Mouse (Mus musculus): ENCODE measurements around the gene Btbd17.

The Btbd17 gene

DNA sequence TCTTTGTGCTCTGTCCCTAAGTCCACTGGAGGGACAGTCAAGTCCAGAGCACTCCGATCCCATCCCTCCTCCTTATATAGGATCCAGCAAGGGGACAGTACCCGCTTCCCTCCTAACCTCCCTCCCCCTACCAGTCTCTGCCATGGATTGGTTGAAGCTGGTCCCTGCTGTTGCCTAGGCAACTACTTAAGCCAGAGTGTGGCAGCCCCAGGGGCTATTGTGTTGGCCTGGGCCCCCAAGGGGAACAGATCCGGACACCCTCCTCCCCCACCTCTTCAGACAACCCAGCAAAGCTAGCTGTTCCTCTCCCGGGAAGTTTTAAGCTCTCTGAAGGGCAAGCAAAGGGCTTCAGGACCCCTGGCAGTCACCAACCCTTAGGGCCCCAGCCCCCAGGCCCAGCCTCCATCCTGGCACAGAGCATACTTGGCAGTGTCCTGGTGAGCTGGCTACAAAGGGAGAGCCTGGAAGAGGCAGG is at the start of gene Btbd17:
Gene Btbd17, minus strand, starts transcription at position 98 of the 475 bp plus-strand sequence.
- in situ Hi-C loops (cut with MseI, MboI) = no loop called here

DNA sequence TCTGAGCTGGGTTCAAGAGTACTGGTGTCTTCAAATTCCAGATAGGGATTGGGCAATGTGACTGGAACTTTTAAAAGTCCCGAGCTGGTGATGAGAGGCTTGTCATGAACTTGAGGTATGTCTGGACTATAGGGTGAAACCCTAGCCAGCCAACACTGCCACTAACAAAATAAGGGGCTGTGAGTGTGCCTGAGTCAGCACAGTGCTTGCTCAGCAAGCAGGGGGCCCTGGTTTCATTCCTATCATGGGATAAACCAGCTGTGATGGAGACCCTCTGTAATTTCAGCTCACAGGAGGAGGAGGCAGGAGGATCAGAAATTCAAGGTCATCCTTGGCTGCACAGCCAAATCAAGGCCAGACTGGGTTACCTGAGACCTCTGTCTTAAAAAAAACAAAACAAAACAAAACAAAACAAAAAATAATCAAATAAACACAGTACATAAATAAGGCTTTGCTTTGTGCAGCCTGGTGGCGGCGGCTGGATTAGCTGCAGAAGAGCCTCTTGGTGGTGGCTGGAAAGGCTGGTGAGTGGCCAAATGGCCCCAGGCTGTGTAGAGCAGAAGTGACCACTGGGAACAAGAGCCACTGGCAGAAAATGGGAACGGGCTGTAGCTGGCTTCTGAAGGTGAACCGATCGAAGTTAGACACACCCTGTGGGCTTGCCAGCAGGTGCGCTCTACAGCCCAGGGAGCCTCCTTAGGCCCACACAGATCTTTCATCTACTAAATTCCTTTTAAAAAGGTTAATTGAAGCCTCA is 48.9 kb upstream of the Btbd17 start:
- in situ Hi-C loops (cut with MseI, MboI) = no loop called here

DNA sequence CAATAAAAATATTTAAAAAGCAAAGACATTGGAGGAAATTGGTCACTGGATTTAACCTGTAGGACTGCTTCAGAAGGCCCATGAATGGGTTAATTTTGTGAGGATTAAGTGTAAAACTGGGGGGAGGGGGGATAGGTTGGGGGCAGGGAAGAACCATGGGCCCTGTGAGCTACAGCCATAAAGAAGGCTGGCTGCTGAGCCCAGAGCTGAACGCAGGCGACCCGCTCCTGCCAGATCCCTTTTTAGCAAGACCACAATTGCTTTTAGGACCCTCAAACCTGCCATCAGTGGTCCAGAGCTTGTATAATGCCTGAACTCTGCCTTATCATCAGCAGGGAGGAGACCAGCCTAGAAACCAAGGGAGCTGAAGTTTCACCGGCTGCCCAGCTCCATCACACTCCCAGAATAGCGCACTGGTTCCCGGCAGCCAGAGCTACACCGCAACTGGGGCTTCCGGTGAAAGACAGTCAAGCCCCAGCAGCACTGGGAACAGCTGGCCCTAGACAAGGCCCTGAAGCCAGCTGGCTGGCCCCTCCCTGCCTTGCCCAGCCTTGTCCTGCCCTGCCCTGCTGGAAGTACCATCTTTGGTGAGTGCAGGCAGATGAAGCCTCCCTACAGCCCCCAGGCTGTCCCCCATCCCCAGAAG is 48.2 kb upstream of the Btbd17 start:
- in situ Hi-C loops (cut with MseI, MboI) = no loop called here

DNA sequence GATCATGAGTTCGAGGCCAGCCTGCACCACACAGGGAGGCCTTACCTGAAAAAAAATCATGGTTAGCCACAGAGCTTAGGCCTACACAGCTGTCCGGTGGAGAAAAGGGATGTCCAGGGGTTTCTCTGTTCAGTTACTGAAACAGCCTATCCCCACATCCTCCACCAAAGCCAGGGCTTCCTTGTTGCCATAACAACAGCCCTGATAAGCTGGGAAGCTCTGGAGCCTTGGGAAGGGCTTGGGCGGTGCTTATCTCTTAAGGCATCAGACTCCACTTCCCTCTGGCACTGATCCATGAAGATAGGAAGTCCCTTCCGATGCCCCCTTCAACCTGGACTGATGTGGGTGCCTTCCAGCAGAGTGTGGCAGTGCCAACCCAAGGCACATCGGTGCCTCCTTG is 37.4 kb upstream of the Btbd17 start:
- in situ Hi-C loops (cut with MseI, MboI) = no loop called here

DNA sequence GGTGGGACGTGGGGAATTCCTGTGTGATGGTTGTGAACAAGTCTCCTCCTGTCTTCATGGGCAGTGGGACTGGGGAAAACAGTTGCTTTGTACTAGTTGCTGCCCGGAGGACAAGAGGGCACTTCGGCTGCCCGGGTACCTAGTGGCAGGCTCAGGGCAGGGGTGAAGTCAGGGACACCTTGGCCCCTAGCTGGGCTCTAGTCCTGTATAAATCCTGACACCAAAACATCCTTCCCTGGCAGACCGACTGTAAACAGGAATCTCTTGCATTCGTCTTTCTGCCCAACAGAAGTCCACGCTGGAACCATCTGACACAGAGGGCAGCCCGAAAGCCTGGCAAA is 34.7 kb upstream of the Btbd17 start:
- in situ Hi-C loops (cut with MseI, MboI) = no loop called here

DNA sequence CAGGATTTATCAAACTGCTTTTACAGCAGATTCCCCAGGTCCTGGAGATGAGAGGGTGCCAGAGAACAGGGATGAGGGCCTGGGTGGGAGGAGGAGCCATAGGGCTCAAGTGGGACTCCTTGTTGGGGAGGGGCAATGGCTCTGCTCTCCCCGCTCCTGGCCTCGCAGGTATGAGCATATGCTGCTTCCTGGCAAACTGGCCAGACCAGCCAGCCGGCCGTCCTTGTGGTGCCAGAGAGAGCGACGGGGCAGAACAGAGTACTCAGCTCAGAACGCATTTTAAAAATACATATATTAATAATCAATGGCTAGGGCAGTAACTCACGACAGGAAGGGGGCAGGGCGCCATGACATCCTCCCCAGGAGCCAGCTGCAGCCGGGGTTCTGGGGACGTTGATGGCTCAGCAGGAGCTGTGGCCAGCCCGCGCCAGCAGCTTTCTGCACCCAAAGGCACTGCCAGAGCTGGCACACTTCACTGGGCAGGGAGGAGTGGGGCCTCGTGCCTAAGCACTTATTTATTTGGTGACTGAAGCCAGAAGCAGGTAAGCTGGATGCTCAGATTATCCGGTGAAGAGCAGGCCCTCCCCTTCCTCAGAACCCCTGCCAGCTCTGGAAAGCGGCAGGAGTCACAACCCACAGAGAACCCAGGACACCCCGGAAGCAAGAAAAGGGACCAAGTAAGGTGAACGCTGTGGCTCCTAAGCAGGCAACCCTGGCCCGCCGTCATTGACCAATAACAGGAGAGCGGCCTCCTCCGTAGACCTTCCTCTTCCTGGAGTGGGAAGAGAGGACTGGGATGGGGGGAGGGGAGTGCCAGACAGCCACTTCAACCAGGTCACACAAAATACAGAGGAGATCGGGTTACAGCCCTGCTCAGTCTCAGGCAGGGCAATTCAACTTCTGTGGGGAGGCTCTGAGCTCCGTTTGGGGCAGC is 34.0 kb upstream of the Btbd17 start:
- in situ Hi-C loops (cut with MseI, MboI) = no loop called here

DNA sequence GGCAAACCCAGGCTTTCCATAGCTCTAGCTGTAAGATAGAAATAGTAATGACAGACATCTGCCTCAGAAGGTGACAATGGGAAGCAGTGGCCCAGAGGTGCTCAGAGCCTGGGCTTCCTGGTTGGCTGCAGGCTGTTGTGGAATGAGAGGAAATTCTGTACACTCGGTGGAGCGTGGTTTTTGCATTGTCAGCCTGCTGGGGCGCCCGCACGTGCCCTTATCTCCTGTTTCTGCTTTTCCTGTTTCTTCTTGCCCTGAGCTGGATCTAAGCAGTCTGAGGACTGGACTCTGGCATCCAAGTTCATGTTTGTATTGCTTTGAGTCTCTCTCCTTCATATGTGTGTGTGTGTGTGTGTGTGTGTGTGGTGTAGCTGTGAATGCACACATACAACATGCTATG is 30.9 kb upstream of the Btbd17 start:
- in situ Hi-C loops (cut with MseI, MboI) = no loop called here

DNA sequence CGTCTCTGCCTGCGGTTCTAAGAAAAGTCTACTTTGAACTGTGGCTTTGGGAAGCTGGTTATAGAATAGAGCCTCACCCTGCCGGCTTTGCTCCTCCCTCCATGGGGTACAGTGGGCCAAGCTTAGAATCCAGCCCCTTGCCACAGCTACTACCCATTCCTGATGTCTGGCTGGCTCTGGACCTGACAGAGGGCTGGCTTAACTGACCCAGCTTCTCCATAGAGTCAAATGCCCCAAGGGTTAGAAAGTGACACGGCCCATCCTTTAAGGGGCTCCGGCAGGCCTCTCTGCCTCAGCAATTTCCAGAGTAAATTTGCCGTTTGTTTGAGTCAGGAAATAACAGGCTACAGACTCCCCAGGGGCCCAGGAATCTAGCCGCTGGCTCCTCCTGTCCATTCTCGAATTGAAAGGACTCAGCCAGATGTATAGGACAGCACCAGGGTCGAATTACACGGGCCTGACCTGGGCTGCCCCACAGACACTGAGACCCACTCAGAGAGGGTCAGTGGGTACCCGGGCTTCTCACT is 27.5 kb upstream of the Btbd17 start:
- in situ Hi-C loops (cut with MseI, MboI) = no loop called here

DNA sequence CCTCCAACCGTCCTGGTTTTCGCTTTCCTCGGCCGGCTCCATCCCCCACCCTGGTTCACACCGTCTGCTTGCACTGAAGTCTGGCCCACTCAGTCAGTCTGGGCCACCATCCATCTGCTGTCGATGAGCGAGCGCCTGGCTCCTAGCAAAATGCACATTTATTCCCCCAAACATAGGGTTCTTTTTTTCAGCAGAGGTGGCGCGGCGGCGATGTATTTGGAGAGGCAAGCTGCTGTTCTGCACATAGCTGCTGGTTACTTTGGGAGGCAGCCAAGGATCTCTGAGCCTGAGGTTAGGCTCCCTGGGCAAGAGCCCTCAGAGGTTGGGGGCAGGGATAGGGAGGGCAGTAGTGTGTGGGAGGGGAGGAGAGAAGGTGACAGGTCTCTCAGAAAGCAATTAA is 27.0 kb upstream of the Btbd17 start:
- in situ Hi-C loops (cut with MseI, MboI) = no loop called here

DNA sequence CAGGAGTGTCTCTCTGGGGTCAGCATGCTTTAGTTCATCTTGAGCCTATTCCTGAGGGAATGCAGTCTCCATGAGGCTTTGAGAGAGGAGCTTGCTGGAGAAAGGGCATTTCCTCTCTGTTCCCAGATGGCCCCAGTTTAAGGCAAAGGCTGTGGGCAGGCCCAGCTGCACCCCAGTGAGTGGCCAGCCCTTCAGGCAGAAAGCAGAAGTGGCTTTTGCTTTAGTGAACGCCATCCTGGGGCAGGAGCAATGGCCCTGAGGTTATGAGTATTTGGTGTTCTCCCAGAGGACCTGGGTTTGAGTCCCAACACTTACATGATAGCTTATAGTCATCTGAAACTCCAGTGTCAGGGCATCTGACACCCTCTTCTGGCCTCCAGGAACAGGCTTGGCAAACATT is 25.6 kb upstream of the Btbd17 start:
- in situ Hi-C loops (cut with MseI, MboI) = no loop called here

DNA sequence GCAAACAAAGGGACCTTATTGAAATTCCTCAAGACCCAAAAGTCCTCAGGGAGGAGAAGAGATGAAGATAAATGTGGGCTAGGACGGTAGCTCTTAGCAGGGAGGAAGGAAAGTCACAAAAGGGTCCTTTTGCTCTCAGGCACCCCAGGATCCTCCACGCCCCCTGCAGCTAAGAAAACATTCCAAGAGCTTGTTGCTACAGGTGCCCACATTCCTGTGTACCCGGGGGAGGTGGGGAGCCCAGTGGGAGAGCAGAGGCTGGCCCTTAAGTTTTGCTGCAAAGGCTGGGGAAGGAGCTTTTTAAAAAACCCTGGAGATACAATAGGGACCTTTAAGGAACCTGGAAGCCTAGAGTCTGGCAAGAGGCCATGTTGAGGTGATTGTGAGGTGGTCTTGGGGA is 24.7 kb upstream of the Btbd17 start:
- in situ Hi-C loops (cut with MseI, MboI) = no loop called here

DNA sequence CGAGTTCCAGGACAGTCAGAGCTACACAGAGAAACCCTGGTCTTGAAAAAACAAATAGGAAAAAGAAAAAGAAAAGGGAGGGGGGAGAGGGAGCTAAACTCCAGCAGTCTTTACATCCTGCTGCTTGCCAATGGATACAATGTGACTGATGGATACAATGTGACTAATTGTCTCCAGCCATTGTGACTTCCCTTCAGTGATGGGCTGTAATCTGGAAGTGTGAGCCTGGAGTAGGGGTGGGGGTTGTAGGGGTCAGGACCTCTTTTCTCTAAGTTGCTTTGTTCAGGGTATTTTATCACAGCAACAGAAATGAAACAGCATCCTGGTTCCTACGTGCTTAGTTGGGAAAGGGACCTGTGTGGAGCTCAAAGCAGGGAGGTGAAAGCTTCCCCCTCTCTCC is 23.4 kb upstream of the Btbd17 start:
- in situ Hi-C loops (cut with MseI, MboI) = no loop called here

DNA sequence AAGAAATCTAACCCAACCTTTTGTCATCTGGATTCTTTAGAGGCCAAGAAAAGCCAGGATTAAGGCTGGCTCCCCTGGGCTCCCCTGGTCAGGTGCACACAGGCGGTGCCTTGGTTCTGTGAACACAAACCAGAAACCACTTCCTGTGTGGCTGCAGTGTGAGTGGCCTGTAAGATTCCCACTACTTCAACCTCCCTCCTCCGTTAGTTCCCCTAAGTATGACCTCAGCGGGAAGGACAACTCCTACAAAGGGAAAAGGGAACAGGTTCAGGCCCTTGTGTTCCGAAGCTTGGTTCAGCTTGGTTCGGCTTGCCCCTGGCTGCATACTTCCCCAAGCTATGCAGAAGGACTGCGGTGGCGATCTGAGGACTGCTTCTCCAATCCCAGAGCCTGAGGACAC is 22.4 kb upstream of the Btbd17 start:
- in situ Hi-C loops (cut with MseI, MboI) = no loop called here

DNA sequence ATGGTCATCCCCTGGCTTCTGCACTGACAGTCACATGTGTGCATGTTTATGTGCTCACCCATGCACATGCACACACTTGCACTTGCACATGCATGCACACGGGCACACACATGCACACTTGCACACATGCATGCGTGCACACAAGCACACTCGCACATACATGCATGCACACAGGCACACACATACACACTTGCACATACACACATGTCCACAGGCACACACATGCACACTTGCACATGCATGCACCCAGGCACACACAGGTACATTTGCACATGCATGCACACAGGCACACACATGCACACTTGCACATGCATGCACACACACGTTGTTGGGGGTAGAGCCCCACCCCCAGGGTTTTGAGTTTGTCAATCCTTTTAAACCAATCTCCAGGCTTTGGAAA is 21.2 kb upstream of the Btbd17 start:
- in situ Hi-C loops (cut with MseI, MboI) = no loop called here

DNA sequence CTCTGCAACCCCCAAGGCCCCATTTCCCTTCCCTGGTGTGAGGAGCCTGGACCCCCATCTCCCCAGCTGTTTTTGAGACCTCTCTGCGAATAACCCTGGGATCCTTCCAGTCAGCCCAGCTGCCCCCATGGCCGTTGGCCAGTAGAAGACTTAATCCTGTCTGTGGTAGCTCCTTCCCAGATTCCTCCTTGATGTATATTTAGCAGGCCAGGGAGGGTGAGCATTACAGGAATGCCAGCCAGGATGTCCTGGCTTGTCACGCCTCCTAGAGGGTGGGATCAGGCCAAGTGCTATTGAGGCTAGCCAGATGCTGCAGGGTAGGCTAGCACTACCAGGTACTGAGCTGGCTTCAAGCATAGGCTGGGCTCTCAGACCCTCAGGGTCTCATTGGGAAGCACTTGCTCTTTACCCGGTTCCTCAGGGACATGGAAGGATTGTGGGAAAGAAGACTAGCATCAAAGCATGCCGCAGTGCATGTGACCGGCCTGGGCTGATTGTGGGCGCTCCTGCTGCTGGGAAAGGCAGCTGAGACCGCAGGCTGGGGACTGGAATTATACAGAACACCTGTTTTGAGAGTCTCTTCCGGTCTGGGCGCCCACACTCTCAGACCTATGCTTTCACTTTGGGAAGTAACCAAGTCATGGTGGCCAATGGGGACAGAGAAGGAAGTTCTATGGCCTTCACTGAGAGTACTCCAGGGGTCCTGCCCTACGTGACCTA is 19.3 kb upstream of the Btbd17 start:
- in situ Hi-C loops (cut with MseI, MboI) = loop anchor here (5.0 kb wide), 2 partner anchors 42 to 97 kb away; no protein-coding TSS in a partner anchor

DNA sequence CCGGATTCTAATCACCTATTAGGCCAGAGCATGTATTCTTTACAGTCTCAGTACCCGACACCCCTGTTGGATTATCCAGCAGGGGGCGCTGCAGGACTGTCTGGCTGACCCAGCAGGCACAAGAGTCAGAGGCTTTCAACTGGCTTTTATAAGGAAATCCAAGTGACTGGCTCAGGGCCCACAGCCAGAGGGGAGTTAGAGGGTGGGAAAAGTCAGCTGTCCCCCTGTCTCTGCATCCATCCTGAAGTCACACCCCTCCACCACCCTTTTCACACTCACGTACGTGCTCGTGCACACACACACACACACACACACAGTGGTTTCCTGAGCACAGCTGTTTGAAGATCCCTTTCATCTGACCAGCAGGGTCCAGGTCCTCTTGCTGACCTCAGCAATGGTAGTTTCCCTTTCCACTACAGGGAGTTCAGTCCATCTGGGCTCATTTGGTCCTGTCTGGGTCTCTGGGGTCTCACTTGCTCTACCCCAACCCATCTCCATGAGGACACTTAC is 17.0 kb upstream of the Btbd17 start:
- in situ Hi-C loops (cut with MseI, MboI) = loop anchor here (5.0 kb wide), 2 partner anchors 45 to 100 kb away; no protein-coding TSS in a partner anchor

DNA sequence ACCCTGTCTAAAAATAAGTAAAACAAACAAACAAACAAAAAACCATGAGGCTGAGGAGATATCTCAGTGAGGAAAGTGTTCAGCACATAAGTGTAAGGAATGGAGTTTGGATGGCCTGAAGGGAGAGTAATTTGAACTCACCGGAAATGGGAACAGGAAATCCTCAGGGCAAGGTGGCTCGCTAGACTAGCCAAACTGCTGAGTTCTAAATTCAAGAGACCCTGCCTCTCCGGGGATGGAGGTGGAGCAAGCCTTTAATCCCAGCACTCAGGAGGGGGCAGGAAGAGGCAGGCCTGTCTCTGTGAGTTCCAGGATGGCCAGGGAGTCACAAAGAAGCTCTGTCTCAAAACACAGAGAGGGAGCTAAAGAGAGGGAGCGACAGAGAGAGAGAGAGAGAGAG is 14.6 kb upstream of the Btbd17 start:
- in situ Hi-C loops (cut with MseI, MboI) = loop anchor here (5.0 kb wide), 2 partner anchors 47 to 102 kb away; no protein-coding TSS in a partner anchor

DNA sequence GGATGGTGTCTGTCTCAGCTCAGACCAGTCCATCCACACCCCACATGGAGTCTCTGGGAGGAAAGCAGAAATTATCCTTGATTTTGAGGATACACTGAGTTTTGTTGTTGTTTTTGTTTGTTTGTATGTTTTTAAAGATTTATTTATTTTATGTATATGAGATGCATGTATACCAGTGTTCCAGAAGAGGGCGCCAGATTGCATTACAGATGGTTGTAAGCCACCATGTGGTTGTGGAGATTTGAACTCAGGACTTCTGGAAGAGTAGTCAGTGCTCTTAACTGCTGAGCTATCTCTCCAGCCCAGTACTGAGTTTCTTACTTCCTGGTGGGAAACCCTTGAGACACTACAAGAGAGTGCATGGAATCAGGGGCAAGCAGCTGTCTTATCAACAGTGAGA is 13.6 kb upstream of the Btbd17 start:
- in situ Hi-C loops (cut with MseI, MboI) = no loop called here

DNA sequence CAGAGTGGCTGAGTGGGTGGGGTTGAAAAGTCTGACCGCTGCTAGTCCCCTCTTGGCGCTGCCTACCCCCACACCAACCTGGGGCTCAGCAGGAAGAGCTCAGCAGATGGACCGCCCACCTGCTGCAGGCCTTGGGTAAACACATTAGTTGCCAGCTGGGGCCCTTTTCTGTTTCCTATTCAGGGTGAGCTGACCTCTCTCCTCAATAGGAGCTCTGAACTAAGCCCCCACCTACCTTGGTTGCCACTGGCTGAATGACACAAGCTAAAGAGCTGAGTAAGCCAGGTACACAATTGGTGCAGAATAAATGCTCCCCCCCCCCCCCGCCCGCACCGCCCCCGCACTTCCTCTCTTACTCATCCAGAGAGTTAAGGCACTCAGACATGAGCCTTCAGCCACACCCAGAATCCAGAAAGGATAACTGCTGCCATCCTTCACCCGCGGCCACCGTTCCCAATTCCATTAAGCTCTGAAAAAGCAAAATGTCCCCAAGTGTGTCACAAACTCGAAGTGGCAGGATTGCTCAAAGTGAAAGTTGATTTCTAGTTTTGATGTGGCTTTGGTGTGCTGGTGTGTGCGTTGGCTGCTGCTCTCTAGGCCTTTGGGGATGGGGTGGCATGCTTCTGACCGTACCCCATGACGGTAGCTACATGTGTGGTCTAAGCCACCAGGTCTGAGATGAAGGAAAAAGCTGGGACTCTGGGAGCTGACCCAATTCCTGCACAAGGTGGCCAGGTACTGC is 12.1 kb upstream of the Btbd17 start:
- in situ Hi-C loops (cut with MseI, MboI) = no loop called here

DNA sequence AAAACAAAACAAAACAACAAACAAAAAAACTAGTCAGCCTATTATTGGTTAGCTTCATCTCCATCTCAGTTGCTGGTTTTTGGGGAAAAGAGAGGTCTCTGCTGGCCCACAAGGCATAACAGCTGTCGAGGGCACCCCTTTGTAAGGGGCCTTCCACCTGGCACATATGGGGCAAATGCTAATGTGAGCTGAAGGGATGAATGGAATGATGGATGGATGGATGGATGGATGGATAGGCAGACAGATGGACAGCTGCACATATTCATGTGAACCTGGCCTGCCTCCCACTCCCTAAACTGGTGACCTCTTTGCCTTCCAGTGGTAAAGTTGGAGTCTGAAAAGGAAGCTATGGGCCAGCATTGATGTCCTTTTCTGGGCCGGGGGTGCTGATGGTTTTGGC is 11.3 kb upstream of the Btbd17 start:
- in situ Hi-C loops (cut with MseI, MboI) = no loop called here

Measured in mouse trophoblast stem cell (cell line).